Mouse (Mus musculus) retina, postnatal 1 day (tissue): ENCODE data around the gene Epha4.

ENCODE experiments used
- DNase-seq: peaks from one replicate; pipeline ENCODE4 v3.0.0-alpha.2; 2012

Gene Epha4

GRCm38 (mm10) chr1:77512059-77512407 lies 2.9 kb downstream of the Epha4 start:
- DNase-seq: no peak

- DNase-seq: no peak
These were observed 3.4 kb downstream of the Epha4 start for GRCm38 (mm10) chr1:77511372-77512058.

- DNase-seq: no peak
These were observed 4.3 kb downstream of the Epha4 start for GRCm38 (mm10) chr1:77510623-77511022.

DNA sequence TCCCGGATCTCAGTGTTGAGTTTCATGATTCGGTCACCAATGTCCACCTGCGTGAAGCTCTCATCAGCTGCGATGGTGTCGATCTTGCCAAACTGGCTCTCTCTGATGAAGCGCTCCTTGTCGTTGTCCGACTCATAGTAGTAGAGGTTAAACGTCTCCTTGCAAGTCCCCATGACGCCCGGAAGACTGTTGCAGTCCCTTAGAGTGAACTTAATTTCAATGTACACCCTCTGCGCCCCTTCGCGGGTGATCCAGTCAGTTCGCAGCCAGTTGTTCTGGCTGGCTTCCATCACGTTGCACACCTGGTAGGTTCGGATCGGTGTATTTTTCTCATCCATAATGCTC lies 8.1 kb downstream of the Epha4 start:
- no peak for DNase-seq

GRCm38 (mm10) chr1:77506038-77506855 lies 8.6 kb downstream of the Epha4 start:
- peak; percentile 67 for DNase-seq

GRCm38 (mm10) chr1:77505263-77505662 lies 9.6 kb downstream of the Epha4 start:
- no peak for DNase-seq

GRCm38 (mm10) chr1:77504813-77505212 lies 10.1 kb downstream of the Epha4 start:
- no peak for DNase-seq

DNA sequence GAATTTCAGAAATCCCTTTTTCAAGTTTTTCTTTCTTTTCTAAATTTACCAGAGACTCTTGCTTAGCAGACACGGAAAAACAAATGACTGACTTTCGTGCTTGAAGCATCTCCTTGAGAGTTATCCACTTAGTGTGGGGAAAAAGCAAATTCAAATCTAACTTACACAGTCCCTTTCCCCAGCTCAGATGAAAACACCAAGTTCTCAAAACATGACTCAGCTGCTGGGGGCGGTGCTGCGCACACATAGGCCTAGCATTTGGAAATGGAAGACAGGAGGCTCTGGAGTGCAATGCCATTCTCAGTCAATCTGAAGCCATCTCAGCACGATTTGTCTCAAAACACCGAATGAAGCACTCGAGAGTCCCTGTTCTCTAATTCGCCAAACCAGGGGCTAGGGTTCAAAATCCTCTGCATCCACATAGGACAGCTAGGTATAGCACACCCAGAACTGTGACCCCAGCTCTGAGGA lies 11.1 kb downstream of the Epha4 start:
- DNase-seq: no peak

DNA sequence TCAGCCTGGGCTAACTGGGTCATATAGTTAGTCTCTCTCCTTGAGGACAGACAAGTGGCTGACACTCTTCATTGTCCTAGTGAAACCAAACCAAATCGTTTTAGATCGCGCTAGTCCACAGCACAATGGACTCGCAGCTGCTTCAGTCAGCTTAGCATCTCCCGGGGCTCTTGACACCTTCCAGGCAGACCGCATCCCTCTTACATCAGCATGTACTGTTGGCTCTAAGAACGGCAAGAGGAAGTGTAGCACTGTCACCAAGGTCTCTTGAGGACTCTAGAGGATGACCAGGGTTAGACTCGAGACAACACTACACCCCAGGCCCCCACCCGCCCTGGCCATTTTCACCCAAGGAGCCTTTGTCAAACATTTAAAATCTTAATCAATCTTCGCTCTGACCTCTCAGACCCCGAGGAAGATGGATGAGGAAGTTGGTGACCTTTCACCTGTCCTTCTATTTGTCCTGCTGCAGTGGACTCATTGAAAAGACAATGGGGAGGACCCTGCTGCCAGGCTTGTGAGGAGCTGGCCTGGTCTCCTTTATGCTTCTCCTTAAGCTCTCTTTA lies 12.3 kb downstream of the Epha4 start:
- DNase-seq: peak; percentile 74

- DNase-seq: no peak
These were observed 13.4 kb downstream of the Epha4 start for GRCm38 (mm10) chr1:77501363-77501933.

GRCm38 (mm10) chr1:77497506-77497905 lies 17.4 kb downstream of the Epha4 start:
- no peak for DNase-seq

- DNase-seq: peak; percentile 77
These were observed 18.3 kb downstream of the Epha4 start for GRCm38 (mm10) chr1:77496468-77497181.

GRCm38 (mm10) chr1:77495790-77496158 lies 19.1 kb downstream of the Epha4 start:
- DNase-seq: no peak

DNA sequence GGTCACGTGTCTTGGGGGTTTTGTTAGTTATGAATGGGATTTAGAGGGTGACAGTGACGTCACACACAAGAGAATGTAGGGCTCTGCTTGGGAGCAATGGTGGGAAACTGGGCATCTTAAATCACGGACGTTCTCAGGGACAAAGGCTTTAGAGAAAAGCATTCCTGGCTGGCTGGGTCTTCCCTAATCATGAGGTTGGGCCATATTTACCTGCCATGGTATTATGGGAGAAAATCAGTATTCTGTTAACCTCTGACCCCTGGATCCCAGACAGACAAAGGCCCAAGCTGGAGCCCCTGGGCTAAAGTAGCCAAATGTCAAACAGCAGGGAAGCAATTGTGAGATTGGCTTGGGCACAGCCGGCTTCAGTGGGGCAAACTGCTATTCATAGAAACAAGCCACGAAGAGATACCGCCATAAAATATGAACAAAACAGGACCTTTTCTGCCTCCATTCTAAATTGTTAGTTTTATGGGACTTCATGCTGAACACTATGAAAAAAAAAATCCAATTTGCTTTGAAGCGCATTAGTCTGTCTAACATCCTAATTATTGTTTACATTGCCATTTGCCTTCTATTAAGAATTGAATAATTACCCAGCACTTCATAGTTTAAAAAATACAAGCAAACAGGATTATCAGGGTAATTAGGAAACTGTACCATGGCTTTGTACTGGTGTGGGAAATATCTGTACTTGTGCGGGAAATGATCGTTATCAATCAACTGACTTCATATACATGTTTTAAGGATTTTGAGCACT lies 19.7 kb downstream of the Epha4 start:
- peak; percentile 59 for DNase-seq

DNA sequence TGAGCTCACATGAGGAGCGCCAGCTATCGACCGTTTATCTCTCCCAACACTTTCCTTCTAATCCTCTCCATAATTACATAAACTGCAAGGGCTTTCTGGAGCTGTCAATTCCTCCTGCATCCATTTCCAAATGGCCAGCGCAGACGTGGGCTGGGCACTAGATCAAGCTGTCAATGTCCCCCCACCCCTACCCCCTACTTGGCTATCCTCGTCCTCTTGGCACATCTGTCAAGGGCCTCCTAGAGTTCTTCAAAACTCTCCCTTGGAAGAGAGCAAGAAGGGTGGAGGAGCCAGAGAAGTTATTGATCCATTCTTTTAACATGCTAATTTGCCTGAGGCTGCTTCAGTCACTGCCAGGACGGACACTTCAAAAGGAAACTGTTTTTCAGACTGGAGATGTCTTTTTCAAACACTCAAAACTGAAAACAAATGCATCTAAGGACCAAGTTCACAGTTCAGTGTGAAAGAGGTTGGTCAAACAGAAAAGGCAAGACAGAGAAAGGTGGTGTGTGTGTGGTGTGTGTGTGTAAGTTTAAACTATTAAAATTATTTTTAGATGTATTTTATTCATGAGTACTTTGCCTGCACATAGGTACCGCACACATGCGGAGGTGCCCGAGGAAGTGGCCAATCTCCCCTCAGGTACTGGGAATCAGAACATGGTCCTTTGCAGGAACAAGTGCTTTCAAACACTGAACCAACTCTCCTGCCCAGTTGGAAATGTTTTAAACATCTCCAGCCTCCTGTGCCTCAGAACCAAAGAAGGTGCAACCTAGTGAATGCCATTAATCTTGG lies 20.9 kb downstream of the Epha4 start:
- DNase-seq: no peak

GRCm38 (mm10) chr1:77490166-77490565 lies 24.7 kb downstream of the Epha4 start:
- DNase-seq: no peak

GRCm38 (mm10) chr1:77489387-77489786 lies 25.5 kb downstream of the Epha4 start:
- no peak for DNase-seq

DNA sequence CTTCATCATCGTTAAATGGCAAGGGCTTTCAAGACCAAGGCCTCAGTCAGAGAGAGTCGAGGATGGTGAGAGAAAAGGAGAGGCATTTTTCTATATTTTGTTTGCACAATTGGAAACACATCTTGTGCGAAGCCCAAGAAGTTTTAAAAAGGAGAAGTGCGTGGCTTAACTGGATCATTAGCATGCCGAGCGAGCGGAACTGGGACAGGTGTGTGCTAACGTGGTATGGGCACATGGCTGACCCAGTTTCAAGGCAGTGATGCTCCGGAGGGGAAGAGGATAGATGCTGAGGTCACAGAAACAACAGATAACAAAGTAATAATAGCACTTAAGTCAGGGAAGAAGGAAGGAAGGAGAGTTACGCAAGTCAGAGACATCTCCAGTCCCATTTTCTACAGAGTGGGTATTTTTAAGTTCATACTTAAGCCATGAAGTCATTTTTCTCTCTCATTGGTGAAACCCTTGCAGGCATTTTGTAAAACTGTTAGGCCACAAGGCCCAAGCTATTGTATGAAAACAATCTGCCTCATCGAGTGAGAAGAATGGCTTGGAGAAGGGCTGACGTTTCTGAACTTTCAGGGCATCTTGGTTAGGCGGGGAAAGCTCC lies 26.9 kb downstream of the Epha4 start:
- no peak for DNase-seq

DNA sequence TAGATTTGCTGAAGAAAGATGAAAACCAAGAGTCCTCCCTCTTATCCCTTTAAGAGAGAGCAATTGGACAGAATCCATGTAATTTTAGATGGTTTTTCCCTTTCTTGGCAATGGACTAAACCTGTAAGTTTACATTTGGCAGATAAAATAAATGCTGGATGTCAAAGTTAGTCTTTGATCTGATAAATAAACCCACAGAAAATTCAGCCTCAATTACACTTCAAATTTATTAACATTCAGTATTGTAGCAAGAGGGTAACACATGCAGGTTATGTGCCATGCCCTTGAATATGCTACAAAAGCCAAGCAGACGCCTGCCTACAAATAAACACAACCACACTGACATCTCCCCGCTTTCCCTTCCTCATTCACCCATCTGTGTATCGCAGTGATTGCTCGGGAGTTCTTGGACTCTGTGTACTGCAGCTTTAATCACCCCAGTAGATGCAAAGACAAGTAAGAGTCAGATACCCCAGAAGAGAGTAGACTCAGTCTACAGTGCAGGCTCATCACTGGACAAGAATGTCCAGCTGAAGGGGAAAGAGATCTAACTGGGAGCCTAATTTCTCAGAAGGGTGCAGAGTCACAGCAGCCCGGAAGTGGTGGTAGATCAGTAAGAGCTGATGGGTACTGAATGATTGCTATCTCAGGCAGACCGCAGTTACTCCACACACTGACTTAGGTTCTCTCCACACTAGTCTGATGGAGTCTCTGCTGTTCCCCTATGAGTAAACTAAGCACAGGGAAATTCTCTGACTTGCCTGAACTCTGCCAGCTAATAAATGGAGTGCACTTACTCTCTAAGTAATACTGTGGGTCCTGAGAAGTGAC lies 29.9 kb downstream of the Epha4 start:
- no peak for DNase-seq

GRCm38 (mm10) chr1:77475808-77476413 lies 39.0 kb downstream of the Epha4 start:
- no peak for DNase-seq
